ENCODE assay signal across 13 mouse cellular contexts in genomic region chr5:21002723-21003122, GRCm38 (mm10). TPM values are rescaled to one million over a fixed set of nuclear protein-coding genes. Genes with fewer than 3 reads are reported as not detected.
DNase-seq lines count a peak whose midpoint lies in the region; ATAC-seq lines count a peak whose summit lies in the region.
"Had no signal": no experiment of that assay in that cellular context is flagged by ENCODE, and none has a peak within 500 bp of the region (broad histone marks: within the 10 kb centered on the region; RNA-seq: fewer than 3 reads in every experiment).

No protein-coding gene starts in this region.

- no peaks in the 10 kb centered on the region for H3K9me3 ChIP-seq in liver, embryonic 13.5 days (replicated peaks)
- H3K9me3 ChIP-seq: intestine, embryonic 15.5 days had no signal

- 14% methylated on average over 6 of the region's 6 CpGs for WGBS in liver, embryonic 13.5 days (ENCODE audit: insufficient replicate concordance)

- peak overlapping the region; percentile 68 for H3K27ac ChIP-seq in liver, embryonic 13.5 days
- H3K27ac ChIP-seq: intestine, embryonic 15.5 days; layer of hippocampus, adult 2 months had no signal

- DNase-seq in B cell, adult 2 months, result peak; percentile 8 to 10
- peak; percentile 60 for DNase-seq in c-Kit-positive CD71-negative TER-119-negative erythroid progenitor cells, embryonic 14.5 days (ENCODE audit: low read depth)
- peak; percentile 49 for DNase-seq in liver, embryonic 13.5 days
- DNase-seq in splenic B cell, adult 2 months (ENCODE audit: low read depth, low spot score), result peak; percentile 56
- no peak for DNase-seq in adrenal gland, postnatal 36 days
- no peak for DNase-seq in kidney, adult 9 months
- DNase-seq in MN1 (ENCODE audit: low spot score), result no peak
- no peak for DNase-seq in cerebellum, adult 9-10 months
- DNase-seq: gastrocnemius, postnatal 10 days; lung, postnatal 36 days had no signal

- no peak overlapping the region for H3K9ac ChIP-seq in liver, embryonic 13.5 days
- H3K9ac ChIP-seq: intestine, embryonic 15.5 days had no signal

- peak overlapping the region; percentile 11; the same call in 1 of the 2 replicates for H3K4me2 ChIP-seq in liver, embryonic 13.5 days
- H3K4me2 ChIP-seq: intestine, embryonic 15.5 days had no signal

- peak; percentile 85 for ATAC-seq in liver, embryonic 13.5 days (ENCODE audit: low read depth)
- ATAC-seq: intestine, embryonic 15.5 days had no signal

- H3K36me3 ChIP-seq in liver, embryonic 13.5 days, result peaks cover 71% of the 10 kb centered on the region
- peaks cover 3% of the 10 kb centered on the region for H3K36me3 ChIP-seq in splenic B cell, adult 2 months (ENCODE audit: control insufficient read depth, insufficient read depth, low read length, poor library complexity, severe bottlenecking)

- peaks cover 34% of the 10 kb centered on the region for H3K4me1 ChIP-seq in liver, embryonic 13.5 days (replicated peaks)
- H3K4me1 ChIP-seq: intestine, embryonic 15.5 days had no signal

- H3K4me3 ChIP-seq in liver, embryonic 13.5 days (replicated peaks), result no peak overlapping the region
- H3K4me3 ChIP-seq: intestine, embryonic 15.5 days; layer of hippocampus, adult 2 months had no signal

- H3K27me3 ChIP-seq in liver, embryonic 13.5 days, result no peaks in the 10 kb centered on the region
- H3K27me3 ChIP-seq in splenic B cell, adult 2 months (ENCODE audit: control insufficient read depth, insufficient read depth, low read length, poor library complexity, severe bottlenecking), result no peaks in the 10 kb centered on the region
- H3K27me3 ChIP-seq: CH12.LX; intestine, embryonic 15.5 days had no signal

RNA-seq across cellular contexts. Expression of gene Rsbn1l, which starts 46.5 kb away (rescaled TPM):
- 4.0 and 5.1 TPM in 2 replicates for polyA plus RNA-seq in liver, embryonic 13.5 days (2015; fragmentation: Nextera tagmentation; extraction: Ambion mirVana)
- 10 to 100 TPM; 14.2 to 16.8 TPM for total RNA-seq in adrenal gland, postnatal 36 days (2021)

RNA-seq across cellular contexts. Expression of gene Ptpn12, which starts 53.0 kb away (rescaled TPM):
- polyA plus RNA-seq in liver, embryonic 13.5 days (2015; fragmentation: Nextera tagmentation; extraction: Ambion mirVana), result 11.5 and 11.9 TPM in 2 replicates
- 10 to 100 TPM; 59.6 to 66.4 TPM for total RNA-seq in adrenal gland, postnatal 36 days (2021)

Comparison
In these comparisons a context has a peak if more than half of its experiments do, and no peak if none do; other contexts are left out.
1. DNase-seq: peak in B cell, adult 2 months (2 of 2), c-Kit-positive CD71-negative TER-119-negative erythroid progenitor cells, embryonic 14.5 days (single experiment), liver, embryonic 13.5 days (single experiment) and splenic B cell, adult 2 months (single experiment); none in adrenal gland, postnatal 36 days (0 of 2), kidney, adult 9 months (single experiment), MN1 (single experiment) and cerebellum, adult 9-10 months (single experiment).